Mouse (Mus musculus): Measurements from ENCODE around the gene Gm8660. TPM values are rescaled to one million over a fixed set of nuclear protein-coding genes. Genes with fewer than 3 reads are reported as not detected.
"Not testable (repeated sequence)": the region's sequence is repeated elsewhere in the genome, so short reads cannot be mapped to it uniquely, and the experiment has no call there.

The Gm8660 gene
- not detected in 2 replicates for polyA plus RNA-seq (2012; rRNA removed)
- not detected in 2 replicates for polyA plus RNA-seq (2014; fragmentation: Nextera tagmentation; extraction: Ambion mirVana)

DNA sequence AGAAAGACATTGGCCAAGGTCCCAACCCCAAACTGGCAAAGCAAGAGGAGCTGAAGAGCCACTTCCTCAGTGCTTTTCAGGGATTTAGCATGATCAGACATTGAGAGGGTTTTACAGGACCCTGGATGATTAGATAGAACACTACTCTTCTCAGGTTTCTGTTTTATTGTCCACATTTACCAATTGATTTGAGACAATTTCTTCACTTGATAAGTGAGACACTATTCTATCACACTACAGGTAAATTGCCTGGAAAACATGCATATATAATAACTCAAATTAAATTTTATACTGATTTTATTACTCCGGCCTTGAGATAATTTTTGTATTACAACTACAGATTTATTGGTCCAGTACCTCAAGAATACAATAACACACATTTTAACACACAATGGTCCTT, at the start of gene Gm8660:
TSS of gene Gm8660 (minus strand) at position 101 of the 400 bp plus-strand sequence.
- H3K4me1 ChIP-seq (ENCODE audit: control insufficient read depth, insufficient read depth, low read length); ATAC-seq (ENCODE audit: low FRiP score, low read depth); H3K4me3 ChIP-seq (replicated peaks; ENCODE audit: low read length); H3K36me3 ChIP-seq (ENCODE audit: control insufficient read depth, insufficient read depth, low read length); H3K9me3 ChIP-seq (ENCODE audit: control insufficient read depth, low read length); DNase-seq (ENCODE audit: low spot score); H3K27ac ChIP-seq (replicated peaks; ENCODE audit: low read depth, low read length); H3K4me2 ChIP-seq (replicated peaks; ENCODE audit: low read depth, low read length, severe bottlenecking); H3K27me3 ChIP-seq (ENCODE audit: control insufficient read depth, insufficient read depth, low read length); H3K9ac ChIP-seq (ENCODE audit: low read depth, low read length, severe bottlenecking): not testable (repeated sequence)
- WGBS: no CpG with 5 or more reads among the region's 1 CpGs

- H3K9me3 ChIP-seq (ENCODE audit: control insufficient read depth, low read length); H3K9ac ChIP-seq (ENCODE audit: low read depth, low read length, severe bottlenecking); ATAC-seq (ENCODE audit: low FRiP score, low read depth); H3K27me3 ChIP-seq (ENCODE audit: control insufficient read depth, insufficient read depth, low read length); H3K4me3 ChIP-seq (replicated peaks; ENCODE audit: low read length); H3K4me1 ChIP-seq (ENCODE audit: control insufficient read depth, insufficient read depth, low read length); DNase-seq (ENCODE audit: low spot score); H3K27ac ChIP-seq (replicated peaks; ENCODE audit: low read depth, low read length); H3K4me2 ChIP-seq (replicated peaks; ENCODE audit: low read depth, low read length, severe bottlenecking); H3K36me3 ChIP-seq (ENCODE audit: control insufficient read depth, insufficient read depth, low read length): not testable (repeated sequence)
- WGBS: no CpG with 5 or more reads among the region's 3 CpGs
These were observed 42.4 kb upstream of the Gm8660 start, which contains the start of gene Vmn1r148 for GRCm38 (mm10) chr7:22413283-22413682. Gene Vmn1r148 (plus strand): TSS chr7:22413583.

- H3K4me1 ChIP-seq (ENCODE audit: control insufficient read depth, insufficient read depth, low read length); DNase-seq (ENCODE audit: low spot score); H3K36me3 ChIP-seq (ENCODE audit: control insufficient read depth, insufficient read depth, low read length); H3K9me3 ChIP-seq (ENCODE audit: control insufficient read depth, low read length); H3K27ac ChIP-seq (replicated peaks; ENCODE audit: low read depth, low read length); H3K4me2 ChIP-seq (replicated peaks; ENCODE audit: low read depth, low read length, severe bottlenecking); ATAC-seq (ENCODE audit: low FRiP score, low read depth); H3K4me3 ChIP-seq (replicated peaks; ENCODE audit: low read length); H3K27me3 ChIP-seq (ENCODE audit: control insufficient read depth, insufficient read depth, low read length); H3K9ac ChIP-seq (ENCODE audit: low read depth, low read length, severe bottlenecking): not testable (repeated sequence)
- no CpG with 5 or more reads among the region's 2 CpGs for WGBS
These were observed 41.2 kb downstream of the Gm8660 start, which contains the start of gene Gm4187 for GRCm38 (mm10) chr7:22329617-22330016. Gene Gm4187 (minus strand): TSS chr7:22329717.

Other genes starting within 250 kb of the Gm8660 start
- gene Gm10666, start 236.3 kb downstream of the Gm8660 start, polyA plus RNA-seq (2012; rRNA removed): not detected in 2 replicates
- not detected in 2 replicates for gene Gm10666, start 236.3 kb downstream of the Gm8660 start, polyA plus RNA-seq (2014; fragmentation: Nextera tagmentation; extraction: Ambion mirVana)
- not detected in 2 replicates for gene Vmn1r142, start 207.0 kb downstream of the Gm8660 start, polyA plus RNA-seq (2012; rRNA removed)
- gene Vmn1r142, start 207.0 kb downstream of the Gm8660 start, polyA plus RNA-seq (2014; fragmentation: Nextera tagmentation; extraction: Ambion mirVana): not detected in 2 replicates
- not detected in 2 replicates for gene Vmn1r143, start 181.7 kb downstream of the Gm8660 start, polyA plus RNA-seq (2012; rRNA removed)
- gene Vmn1r143, start 181.7 kb downstream of the Gm8660 start, polyA plus RNA-seq (2014; fragmentation: Nextera tagmentation; extraction: Ambion mirVana): not detected in 2 replicates
- gene Gm8653, start 169.8 kb downstream of the Gm8660 start, polyA plus RNA-seq (2012; rRNA removed): not detected in 2 replicates
- not detected in 2 replicates for gene Gm8653, start 169.8 kb downstream of the Gm8660 start, polyA plus RNA-seq (2014; fragmentation: Nextera tagmentation; extraction: Ambion mirVana)
- gene Gm8453, start 141.6 kb downstream of the Gm8660 start, polyA plus RNA-seq (2012; rRNA removed): not detected in 2 replicates
- not detected in 2 replicates for gene Gm8453, start 141.6 kb downstream of the Gm8660 start, polyA plus RNA-seq (2014; fragmentation: Nextera tagmentation; extraction: Ambion mirVana)
- not detected in 2 replicates for gene Gm4187, start 41.3 kb downstream of the Gm8660 start, polyA plus RNA-seq (2012; rRNA removed)
- not detected in 2 replicates for gene Gm4187, start 41.3 kb downstream of the Gm8660 start, polyA plus RNA-seq (2014; fragmentation: Nextera tagmentation; extraction: Ambion mirVana)
- gene Vmn1r148, start 42.5 kb upstream of the Gm8660 start, polyA plus RNA-seq (2012; rRNA removed): not detected in 2 replicates
- gene Vmn1r148, start 42.5 kb upstream of the Gm8660 start, polyA plus RNA-seq (2014; fragmentation: Nextera tagmentation; extraction: Ambion mirVana): not detected in 2 replicates
- gene Vmn1r149, start 67.2 kb upstream of the Gm8660 start, polyA plus RNA-seq (2012; rRNA removed): not detected in 2 replicates
- gene Vmn1r149, start 67.2 kb upstream of the Gm8660 start, polyA plus RNA-seq (2014; fragmentation: Nextera tagmentation; extraction: Ambion mirVana): not detected in 2 replicates
- not detected in 2 replicates for gene Gm10665, start 93.0 kb upstream of the Gm8660 start, polyA plus RNA-seq (2012; rRNA removed)
- not detected in 2 replicates for gene Gm10665, start 93.0 kb upstream of the Gm8660 start, polyA plus RNA-seq (2014; fragmentation: Nextera tagmentation; extraction: Ambion mirVana)
- gene Vmn1r151, start 128.6 kb upstream of the Gm8660 start, polyA plus RNA-seq (2012; rRNA removed): not detected in 2 replicates
- gene Vmn1r151, start 128.6 kb upstream of the Gm8660 start, polyA plus RNA-seq (2014; fragmentation: Nextera tagmentation; extraction: Ambion mirVana): not detected in 2 replicates
- not detected in 2 replicates for gene Vmn1r152, start 151.9 kb upstream of the Gm8660 start, polyA plus RNA-seq (2012; rRNA removed)
- gene Vmn1r152, start 151.9 kb upstream of the Gm8660 start, polyA plus RNA-seq (2014; fragmentation: Nextera tagmentation; extraction: Ambion mirVana): not detected in 2 replicates
- gene Gm8677, start 163.8 kb upstream of the Gm8660 start, polyA plus RNA-seq (2012; rRNA removed): not detected in 2 replicates
- not detected in 2 replicates for gene Gm8677, start 163.8 kb upstream of the Gm8660 start, polyA plus RNA-seq (2014; fragmentation: Nextera tagmentation; extraction: Ambion mirVana)
- gene Gm4201, start 194.3 kb upstream of the Gm8660 start, polyA plus RNA-seq (2012; rRNA removed): not detected in 2 replicates
- not detected in 2 replicates for gene Gm4201, start 194.3 kb upstream of the Gm8660 start, polyA plus RNA-seq (2014; fragmentation: Nextera tagmentation; extraction: Ambion mirVana)
- gene Gm4565, start 217.1 kb upstream of the Gm8660 start, polyA plus RNA-seq (2012; rRNA removed): not detected in 2 replicates
- gene Gm4565, start 217.1 kb upstream of the Gm8660 start, polyA plus RNA-seq (2014; fragmentation: Nextera tagmentation; extraction: Ambion mirVana): not detected in 2 replicates

Measured in limb, embryonic 14.5 days (tissue).